Mouse (Mus musculus) lung, postnatal 14 days (tissue): ENCODE measurements at regions not wholly inside any gene's neighbourhood (a gene's known extent, or its start where the extent isn't known, plus 50 kb on each side); places are given as distances from the start of the nearest gene placed in this dataset.

Source experiments
- DNase-seq: peaks from one replicate; pipeline ENCODE4 v3.0.0; 2021

- no peak for DNase-seq
Observed at GRCm38 (mm10) chr17:76205082-76205481, 653.3 kb upstream of the Fam98a start.

DNA sequence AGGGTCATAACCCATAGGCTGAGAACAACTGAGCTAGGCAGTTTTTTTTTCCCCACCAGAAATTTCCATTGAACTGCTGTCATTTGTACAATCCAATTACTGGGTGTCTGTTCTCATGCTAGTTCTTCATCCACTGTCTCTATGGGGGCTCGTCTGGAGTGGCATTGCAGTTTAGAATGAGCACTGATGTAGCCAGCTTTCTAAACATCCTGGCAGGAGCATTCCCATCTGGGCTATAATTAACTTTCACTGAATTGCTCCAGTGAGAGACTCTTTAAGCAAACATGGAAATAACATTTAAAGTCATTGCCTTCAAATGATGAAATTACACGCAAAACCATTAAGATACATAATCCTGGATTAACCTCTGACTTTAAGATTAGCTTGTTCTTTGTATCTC lies 633.1 kb upstream of the Fam98a start:
- no peak for DNase-seq

GRCm38 (mm10) chr17:76136660-76137495 lies 585.1 kb upstream of the Fam98a start:
- DNase-seq, result no peak

GRCm38 (mm10) chr17:76134030-76134429 lies 582.3 kb upstream of the Fam98a start:
- DNase-seq, result no peak

GRCm38 (mm10) chr17:76125260-76125659 lies 573.5 kb upstream of the Fam98a start:
- no peak for DNase-seq

DNA sequence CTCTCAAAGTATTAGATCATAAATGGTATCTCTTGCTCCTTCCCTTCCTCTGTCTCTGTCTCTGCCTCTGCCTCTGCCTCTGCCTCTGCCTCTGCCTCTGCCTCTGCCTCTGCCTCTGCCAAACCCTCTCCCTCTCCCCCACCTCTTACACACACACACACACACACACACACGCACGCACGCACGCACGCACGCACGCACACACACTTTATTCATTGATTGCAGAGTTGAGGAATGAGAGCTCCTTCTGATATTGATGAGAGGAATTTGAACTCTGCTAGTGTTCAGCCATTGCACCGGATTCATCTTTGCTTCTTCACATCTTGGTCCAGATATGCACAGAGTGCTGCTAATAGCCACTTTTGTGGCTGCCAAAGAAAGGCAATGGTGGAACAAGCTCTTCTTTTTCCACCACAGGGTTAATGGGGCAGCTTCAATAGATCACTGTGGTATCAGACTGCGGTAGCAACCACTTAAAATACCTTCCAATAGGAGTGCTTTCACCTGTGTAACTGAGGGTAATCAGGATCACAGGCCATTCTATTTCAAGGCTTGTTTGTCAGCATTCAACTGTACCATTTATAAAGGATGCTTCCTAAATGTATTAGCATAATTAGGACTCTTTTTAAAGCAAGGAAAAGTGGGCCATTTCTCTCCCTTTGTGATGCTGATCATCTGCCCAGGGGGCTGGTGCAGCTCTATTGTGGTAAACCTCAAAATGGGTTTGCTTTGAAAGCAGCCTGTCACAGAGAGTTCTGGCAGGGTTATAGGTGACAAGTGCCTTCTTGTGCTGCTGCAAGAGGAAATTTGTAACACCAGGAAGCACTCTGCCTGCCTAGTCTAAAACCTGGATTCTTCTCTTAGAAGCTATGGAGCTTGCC lies 559.8 kb upstream of the Fam98a start:
- DNase-seq, result no peak

DNA sequence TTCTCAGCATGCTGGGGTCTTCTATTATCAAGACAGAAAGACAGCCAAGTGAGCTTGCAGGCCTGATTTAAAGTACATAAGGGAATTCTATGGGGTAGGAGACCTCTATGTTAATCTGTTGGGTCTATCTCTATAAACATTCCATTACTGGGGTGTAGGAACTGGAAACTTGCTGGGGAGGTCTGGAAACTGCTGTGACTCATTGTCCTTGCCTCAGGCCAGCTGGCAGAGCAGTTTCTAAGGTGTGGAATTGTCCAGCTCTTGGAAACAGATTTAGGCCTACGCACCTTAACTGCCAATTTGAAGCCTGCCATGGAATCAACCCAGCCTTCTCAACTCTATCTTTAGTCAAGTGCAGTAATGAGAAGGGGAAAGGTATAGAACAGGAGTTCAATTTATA lies 559.1 kb upstream of the Fam98a start:
- DNase-seq, result no peak

GRCm38 (mm10) chr17:76083536-76083935 lies 531.8 kb upstream of the Fam98a start:
- DNase-seq, result no peak

DNA sequence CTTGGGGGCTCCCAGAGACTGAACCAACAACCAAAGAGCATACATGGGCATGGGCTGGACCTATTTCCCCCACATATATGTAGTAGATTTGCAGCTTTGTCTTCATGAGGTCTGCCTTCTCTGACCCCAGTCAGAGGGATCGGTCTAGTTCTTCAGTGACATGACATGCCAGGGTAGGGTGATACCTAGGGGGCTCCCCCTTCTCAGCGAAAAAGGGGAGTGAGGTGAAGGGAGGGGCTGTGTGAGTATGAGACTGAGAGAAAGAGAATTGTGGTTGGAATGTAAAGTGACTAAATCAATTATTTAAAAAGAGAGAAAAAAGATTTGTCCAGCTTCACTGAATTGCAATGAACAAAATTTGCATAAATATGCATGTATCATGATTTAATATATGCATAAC lies 530.0 kb upstream of the Fam98a start:
- DNase-seq, result no peak

DNA sequence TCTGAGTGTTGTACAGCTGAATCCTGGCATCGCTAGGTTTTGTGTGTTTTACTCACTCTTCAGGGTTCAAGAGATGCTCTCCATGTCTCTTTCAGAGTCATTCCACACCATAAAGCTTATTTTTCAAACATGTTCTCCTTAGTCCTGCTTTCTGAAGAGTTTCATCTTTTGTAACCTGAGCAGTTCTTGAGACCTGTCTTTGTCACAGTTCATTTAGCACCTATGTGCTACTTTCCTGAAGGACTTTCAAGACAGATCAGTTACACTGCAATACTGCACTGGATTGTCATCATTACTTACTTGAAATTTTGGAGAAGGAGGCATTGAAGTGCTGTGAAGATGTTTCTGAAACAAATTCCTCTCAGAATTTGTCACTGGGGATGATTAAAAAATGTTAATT lies 494.7 kb upstream of the Fam98a start:
- no peak for DNase-seq

- DNase-seq, result no peak
Observed at GRCm38 (mm10) chr17:76032710-76033109, 481.0 kb upstream of the Fam98a start.

DNA sequence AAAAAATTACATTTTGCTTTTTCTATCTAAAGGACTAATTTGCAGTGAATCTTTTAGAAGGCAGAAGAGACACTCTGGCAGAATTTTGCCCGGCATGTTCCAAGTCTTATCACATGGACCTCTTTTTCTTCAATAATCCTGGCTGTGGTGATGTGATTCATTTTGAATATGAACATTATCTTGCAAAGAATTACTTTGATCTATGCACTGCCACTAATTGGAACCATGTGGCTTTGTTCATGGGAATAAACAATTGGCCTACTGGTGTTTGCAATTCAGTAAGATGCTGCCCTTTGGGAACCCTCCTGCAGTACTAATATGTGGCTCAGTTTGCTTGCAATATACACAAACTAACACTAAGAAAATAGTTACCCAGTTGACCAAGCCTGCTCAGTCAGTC lies 456.3 kb upstream of the Fam98a start:
- no peak for DNase-seq

DNA sequence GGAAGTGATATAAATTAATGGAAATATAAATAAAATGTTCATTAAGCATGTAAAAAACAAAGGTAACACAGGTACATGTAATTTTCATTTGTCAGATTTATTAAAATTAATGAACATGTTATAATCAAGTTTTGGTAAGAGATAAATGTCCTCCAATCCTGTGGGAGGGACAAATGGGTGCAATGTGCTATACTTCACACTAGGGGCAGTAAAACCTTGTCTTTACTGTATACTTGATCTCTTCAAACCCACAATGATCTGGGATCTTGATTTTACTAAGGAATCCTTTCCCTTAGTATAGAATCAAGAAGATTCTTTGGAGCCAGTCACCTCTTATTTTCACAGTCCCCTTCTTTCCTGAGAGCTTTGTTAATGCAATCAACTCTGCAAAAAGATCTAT lies 451.1 kb upstream of the Fam98a start:
- DNase-seq, result no peak

GRCm38 (mm10) chr17:75961371-75961770 lies 409.6 kb upstream of the Fam98a start:
- no peak for DNase-seq

DNA sequence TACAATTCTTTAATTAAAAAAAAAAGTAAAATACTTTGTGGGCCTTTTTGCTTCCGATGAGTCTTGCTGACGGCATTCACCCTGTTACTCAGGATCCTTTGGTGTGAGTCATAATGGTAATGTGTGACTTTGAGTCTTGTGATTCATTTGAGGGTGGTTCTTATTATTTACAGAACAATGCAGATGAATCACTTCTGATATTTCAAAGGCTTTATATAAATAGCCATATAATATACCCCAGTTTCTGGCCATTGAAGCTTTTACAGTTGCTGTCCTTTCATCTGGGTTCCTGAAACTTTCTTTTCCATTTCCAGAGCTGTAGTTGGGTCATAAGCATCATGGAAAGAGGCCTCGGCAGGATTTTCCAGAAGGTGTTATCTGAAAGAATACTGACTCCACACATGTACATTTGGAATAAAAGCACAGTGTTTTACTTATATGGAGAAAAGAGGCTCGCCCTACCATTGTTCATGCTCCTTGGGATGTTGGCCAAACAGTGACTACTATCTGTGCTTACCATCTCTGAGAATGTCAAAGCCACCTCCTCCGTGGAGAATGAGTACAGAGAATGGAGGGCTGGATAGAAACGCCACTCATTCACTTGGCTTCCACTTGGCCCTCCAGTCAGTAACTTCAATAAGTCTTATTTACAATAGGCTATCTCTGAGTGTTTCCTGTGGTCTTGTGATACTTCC lies 385.1 kb upstream of the Fam98a start:
- DNase-seq, result no peak

DNA sequence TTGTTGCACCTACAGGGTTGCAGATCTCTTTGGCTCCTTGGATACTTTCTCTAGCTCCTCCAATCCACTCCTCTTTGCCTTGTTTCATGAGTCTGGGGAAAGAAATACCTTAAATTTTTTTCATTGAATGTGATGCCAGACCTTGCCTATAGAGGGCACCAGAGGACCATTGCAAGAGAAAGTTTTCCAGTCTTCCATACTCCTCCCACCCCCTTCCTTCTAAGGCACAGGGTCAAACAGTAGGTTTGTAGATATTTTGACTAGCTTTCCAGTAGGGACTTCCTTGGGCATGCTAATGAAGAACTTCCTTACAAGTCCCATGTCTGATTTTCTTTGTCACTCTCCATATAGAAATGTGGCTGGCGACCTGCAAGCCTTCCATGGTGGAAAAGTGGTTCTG lies 379.3 kb upstream of the Fam98a start:
- DNase-seq, result no peak

- no peak for DNase-seq
Observed at GRCm38 (mm10) chr17:75920240-75920639, 368.5 kb upstream of the Fam98a start.

GRCm38 (mm10) chr17:75917020-75917419 lies 365.3 kb upstream of the Fam98a start:
- DNase-seq, result no peak

- no peak for DNase-seq
Observed at GRCm38 (mm10) chr17:75916590-75916989, 364.8 kb upstream of the Fam98a start.

- no peak for DNase-seq
Observed at GRCm38 (mm10) chr17:75915256-75915655, 363.5 kb upstream of the Fam98a start.

- no peak for DNase-seq
Observed at GRCm38 (mm10) chr17:75907085-75907484, 355.3 kb upstream of the Fam98a start.

DNA sequence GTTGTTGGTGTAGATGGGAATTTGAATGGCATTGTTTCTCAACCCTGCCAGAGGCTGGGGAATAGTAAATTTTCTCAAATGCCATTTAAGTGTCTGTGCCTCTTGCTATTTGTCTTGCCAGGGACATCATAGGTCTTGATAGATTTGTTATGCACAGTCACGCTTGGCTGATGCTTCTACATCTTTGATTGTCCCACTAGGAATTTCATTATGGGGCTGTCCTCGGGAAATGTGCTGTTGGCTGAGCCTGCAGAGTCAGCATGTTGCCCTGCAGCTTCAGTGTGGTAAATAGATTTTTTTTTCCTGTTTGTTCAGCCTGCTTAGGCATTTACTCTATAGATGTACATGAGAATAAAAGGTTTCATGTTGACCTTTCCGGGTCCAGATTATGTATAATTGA lies 354.9 kb upstream of the Fam98a start:
- no peak for DNase-seq

GRCm38 (mm10) chr17:75895436-75895835 lies 343.7 kb upstream of the Fam98a start:
- no peak for DNase-seq

GRCm38 (mm10) chr17:75894934-75895333 lies 343.2 kb upstream of the Fam98a start:
- DNase-seq, result no peak
